Mouse (Mus musculus) myocyte (in vitro differentiated cells): ENCODE results near the gene Hyal3.

ENCODE experiments used
- E2F4 ChIP-seq: IDR thresholded peaks from one replicate; pipeline ENCODE4 v1.6.1; 2011; ENCODE audit warnings: mild to moderate bottlenecking, control low read depth, moderate library complexity; ENCODE audit not compliant: insufficient read depth
- MAX ChIP-seq: IDR thresholded peaks from one replicate; pipeline ENCODE4 v1.6.1; 2011; ENCODE audit warnings: low read depth, mild to moderate bottlenecking, control low read depth
- POLR2A ChIP-seq: IDR thresholded peaks from one replicate; pipeline ENCODE4 v1.6.1; 2011; ENCODE audit warnings: low read depth, mild to moderate bottlenecking, control low read depth, moderate library complexity; ENCODE audit not compliant: insufficient read length
- TCF3 ChIP-seq: IDR thresholded peaks from one replicate; pipeline ENCODE4 v1.6.1; 2011; ENCODE audit warnings: low read depth, control low read depth; ENCODE audit not compliant: insufficient read length

GRCm38 (mm10) chr9:107596619-107597569 lies 16.3 kb downstream of the Hyal3 start:
- TF ChIP-seq POLR2A, result peak; percentile 6
- no peak for TF ChIP-seq MAX
- no peak for TF ChIP-seq TCF3
- no peak for TF ChIP-seq E2F4
